Mouse (Mus musculus) left cerebral cortex, adult 18-20 months (tissue): ENCODE measurements around the gene Ippk. TPM values are rescaled to one million over a fixed set of nuclear protein-coding genes. Genes with fewer than 3 reads are reported as not detected.

Experiments used
- DNase-seq, 2 experiments: peaks; one replicate each; pipeline ENCODE4 v3.0.0; 2021 to 2022; ENCODE audit warnings: low spot score in 2 of 2, mixed read lengths in 1 of 2
- long read RNA-seq, 2 experiments: library from polyadenylated mRNA; stranded (forward); transcript quantifications; one replicate each; pipeline ENCODE4 v2.0.0; 2021
- total RNA-seq, 2 experiments: library from RNA; stranded (reverse); gene quantifications; 2 replicates each; pipeline ENCODE4 v1.2.3; 2021

Gene Ippk
- 10 to 100 TPM; 14.5 to 18.4 TPM for total RNA-seq
- long read RNA-seq, experiment 1, full-length matches to known transcripts: 21 of 27 reads
- long read RNA-seq, experiment 1, partial matches to known transcripts: 0 of 27 reads
- long read RNA-seq, experiment 1, other reads (novel, unspliced or antisense): 6 of 27 reads
- long read RNA-seq, experiment 2, full-length matches to known transcripts: 14 of 18 reads
- long read RNA-seq, experiment 2, partial matches to known transcripts: 1 of 18 reads
- long read RNA-seq, experiment 2, other reads (novel, unspliced or antisense): 3 of 18 reads

DNA sequence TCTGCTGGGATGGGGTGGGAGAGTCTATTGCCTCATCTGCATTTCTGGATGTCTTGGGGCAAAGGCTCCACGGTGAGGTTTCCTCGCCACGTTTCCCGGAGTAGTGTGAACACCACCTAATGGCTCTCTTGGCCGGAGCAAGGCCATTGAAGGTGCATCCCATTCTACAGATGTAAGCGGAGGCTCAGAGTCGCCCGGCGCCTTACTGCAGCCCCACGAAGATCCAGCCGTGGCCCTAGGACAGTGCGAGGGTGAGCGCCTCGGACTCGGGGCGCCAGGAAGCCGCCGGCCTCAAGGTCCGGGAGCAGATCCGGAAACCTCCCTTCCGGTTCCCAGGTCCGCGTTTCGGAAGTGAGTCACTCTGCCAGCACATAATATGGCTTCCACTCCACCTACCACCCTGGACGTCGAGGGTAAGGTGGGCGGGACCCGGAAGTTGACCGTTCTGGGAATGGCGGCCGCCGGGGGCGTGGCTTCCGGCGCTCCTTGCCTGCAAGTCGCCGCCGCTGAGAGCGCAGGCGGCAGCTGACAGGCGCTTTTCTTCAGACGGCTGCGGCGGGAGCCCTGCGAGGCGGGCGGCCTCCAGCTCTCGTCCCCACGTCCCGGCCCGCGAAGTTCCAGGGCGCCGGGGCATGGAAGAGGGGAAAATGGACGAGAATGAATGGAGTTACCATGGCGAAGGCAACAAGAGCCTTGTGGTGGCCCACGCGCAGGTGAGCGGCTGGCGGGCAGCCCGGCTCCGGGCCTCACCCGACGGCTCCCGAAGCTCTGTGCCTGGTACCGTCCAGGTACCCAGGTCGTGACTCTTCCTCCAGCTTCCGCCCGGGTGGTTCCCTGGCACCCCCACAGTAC is at the start of gene Ippk:
Ippk (plus strand) TSS at position 496 of the 852 bp plus-strand sequence.
- peak; percentile 98 to 99 for DNase-seq

DNA sequence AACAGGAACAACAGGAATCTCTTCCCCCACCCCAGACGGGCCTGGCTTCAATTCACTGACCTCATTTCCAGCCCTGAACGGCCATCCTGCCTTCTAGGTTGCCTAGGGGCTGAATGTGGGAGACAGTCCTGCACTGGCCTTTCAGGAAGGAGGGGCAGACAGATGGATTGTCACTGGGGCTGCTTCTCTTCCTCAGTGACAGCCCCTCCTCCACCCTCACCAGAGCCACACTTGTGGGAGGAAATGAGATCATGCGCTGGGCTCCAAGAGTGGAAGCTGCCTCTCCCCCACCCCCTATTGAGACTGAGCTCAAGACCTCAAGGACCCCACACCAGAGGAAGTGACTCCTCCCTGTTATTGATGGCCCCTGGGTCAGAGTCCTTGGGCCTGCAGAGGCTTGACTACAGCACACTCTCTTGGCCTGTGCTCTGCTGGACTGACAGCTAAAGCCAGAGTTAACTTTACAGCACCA is 49.6 kb upstream of the Ippk start:
- DNase-seq: peak; percentile 51 to 69

DNA sequence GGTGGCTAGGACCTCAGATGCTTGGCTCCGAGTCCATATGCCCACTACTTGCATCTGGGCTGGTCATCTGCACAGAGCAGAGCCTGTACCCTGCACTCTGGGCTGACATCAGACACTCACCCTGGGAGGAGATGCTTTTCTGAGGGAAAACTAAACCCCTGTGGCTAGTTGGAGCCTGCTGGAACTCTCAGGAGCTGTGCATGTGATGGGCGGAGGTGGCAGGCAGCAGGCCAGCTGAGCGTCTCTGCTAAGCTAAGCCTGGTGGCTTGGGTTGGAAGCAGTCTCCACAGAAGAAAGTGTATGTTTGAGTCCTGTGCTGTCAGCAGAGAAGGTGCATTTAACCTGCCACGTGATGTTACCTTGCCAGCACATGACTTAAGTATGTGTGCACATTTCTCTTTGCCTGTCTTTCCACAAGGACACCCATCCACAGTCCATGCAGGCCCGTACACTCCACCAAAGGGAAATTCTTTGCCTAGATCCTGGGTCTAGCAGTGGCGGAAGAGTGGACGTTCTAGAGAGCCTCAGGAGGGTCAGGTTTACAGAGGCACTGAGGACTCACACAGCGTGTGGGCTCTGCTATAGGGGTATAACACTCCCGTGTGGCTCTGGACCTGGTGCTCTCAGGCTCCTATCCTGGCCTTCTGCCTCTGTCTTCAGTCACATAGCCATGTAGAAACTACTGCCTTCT is 48.5 kb upstream of the Ippk start:
- peak; percentile 67 to 80 for DNase-seq

DNA sequence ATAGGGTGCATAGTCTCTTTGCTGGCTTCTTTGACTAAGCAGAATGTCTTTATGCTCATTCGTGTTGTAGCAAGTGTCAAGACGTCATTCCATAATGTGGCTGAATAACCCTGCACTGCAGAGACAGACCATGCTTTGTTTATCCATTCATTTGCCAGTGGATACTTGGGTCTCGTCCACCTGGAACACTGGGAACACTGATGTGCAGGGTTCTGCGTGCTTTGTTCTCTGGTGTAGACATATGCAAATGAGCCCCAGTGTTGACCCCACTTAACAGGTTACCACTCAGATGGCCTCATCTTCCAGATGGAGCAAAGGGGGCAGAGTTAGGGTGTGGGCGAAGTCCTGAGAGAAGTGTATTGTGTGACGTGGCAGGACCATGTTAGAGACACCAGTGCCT is 46.7 kb upstream of the Ippk start:
- DNase-seq: no peak

GRCm38 (mm10) chr13:49374730-49375129 is 46.3 kb upstream of the Ippk start:
- no peak for DNase-seq

GRCm38 (mm10) chr13:49377608-49378007 is 43.4 kb upstream of the Ippk start:
- DNase-seq: no peak

- DNase-seq: no peak
Observed at GRCm38 (mm10) chr13:49379301-49379700, 41.7 kb upstream of the Ippk start.

DNA sequence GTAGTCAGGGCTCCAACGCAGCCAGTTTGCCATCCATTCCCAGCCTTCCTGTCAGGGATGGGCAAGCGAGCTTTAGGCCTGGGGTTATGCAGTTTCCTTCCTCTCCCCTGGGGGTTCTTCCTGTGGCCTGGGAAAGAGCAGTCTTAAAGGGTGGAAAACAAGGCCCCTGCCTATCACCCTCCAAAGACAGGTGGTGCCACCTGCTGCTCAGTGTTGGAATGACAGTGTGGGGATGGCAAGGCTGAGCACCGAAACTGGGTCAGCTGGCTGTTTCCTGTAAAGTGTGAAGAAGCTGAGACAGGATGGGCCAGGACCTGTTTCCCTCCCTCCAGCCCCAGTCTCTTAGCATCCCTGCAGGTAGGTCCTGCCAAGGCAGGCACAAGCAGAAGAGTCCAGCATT is 39.8 kb upstream of the Ippk start:
- DNase-seq: peak; percentile 85 to 93

- no peak for DNase-seq
Observed at GRCm38 (mm10) chr13:49382997-49383396, 38.1 kb upstream of the Ippk start.

GRCm38 (mm10) chr13:49384751-49385463 is 36.1 kb upstream of the Ippk start:
- DNase-seq: no peak

DNA sequence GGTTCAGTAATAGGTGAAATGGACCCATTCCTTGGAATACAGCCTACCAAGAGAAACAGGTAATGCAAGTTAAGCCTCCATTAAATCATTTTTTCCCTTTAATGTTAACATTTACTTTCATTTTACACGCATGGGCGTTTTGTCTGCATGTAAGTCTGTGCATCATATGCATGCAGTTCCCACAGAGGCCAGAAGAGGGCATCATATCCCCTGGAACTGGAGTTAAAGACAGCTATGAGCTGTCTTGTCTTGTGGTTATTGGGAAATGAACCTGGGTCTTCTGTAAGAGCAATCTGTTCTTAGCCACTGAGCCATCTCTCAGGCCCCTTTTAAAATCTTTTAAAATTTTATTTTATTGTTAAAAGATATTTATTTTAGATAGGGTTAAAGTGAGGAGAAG is 29.7 kb upstream of the Ippk start:
- DNase-seq: no peak

- DNase-seq: no peak
Observed at GRCm38 (mm10) chr13:49393579-49393978, 27.5 kb upstream of the Ippk start.

GRCm38 (mm10) chr13:49394886-49395447 is 26.1 kb upstream of the Ippk start:
- no peak for DNase-seq

GRCm38 (mm10) chr13:49396798-49397197 is 24.3 kb upstream of the Ippk start:
- DNase-seq: no peak

DNA sequence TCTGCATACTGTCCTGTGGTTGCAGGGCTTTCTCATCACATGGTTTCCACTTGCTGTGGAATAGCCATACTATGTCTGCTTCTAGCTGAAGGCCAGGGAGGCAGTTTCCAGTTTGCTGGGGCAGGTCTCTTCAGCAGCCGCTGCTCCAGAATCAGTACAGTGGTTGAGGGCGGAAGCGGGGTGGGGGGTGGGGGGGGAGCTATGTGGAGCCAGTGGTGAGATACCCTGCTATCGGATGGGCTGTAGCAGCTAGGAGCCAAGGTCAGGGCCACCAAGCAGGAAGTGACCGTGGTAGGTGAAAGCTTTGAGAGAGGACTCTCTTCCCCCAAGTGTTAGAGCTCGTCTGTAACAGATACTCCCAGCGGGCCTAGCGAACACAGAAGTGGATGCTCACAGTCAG is 22.9 kb upstream of the Ippk start:
- DNase-seq: no peak

- no peak for DNase-seq
Observed at GRCm38 (mm10) chr13:49400139-49400538, 20.9 kb upstream of the Ippk start.

DNA sequence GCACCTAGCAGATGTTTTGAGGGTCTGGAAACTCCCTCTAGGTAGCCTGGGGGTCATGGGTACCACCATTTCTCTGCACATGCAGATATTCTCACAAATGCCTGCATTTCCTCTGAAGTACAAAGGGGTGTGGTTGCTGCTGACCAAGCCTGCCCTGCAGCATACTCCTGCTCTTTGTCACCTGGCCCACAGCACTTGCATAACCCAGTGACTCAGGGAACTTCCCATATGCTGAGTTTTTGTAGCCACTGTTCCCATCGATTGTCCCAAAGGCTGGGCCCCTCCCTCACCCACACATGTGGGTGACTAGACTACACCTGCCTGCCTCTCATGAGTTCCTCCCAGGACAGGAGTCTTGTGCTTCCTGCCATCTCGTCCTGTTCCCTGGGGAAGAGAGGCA is 18.4 kb upstream of the Ippk start:
- no peak for DNase-seq

- DNase-seq: no peak
Observed at GRCm38 (mm10) chr13:49407795-49408194, 13.3 kb upstream of the Ippk start.

DNA sequence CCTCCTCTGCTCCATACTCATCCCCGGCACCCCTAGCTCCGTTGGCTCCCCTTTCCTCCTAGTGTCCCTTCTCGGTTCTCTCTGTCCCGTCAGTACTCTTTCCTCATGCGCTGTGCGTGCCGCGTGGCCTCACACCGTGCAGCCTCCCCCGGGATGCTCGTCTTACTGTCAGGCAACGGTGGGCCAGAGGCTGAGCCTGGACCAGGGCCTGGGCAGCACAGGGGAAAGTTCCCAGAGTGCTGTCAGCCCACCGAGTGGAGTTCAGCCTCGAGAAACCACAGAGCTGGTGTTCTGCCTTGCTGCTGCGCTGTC is 513 bp downstream of the Ippk start:
- DNase-seq: no peak

GRCm38 (mm10) chr13:49421959-49422358 is 910 bp downstream of the Ippk start:
- no peak for DNase-seq

GRCm38 (mm10) chr13:49426736-49427135 is 5.7 kb downstream of the Ippk start:
- no peak for DNase-seq
